Mouse (Mus musculus): ENCODE results near the gene Angptl7.

The Angptl7 gene

GRCm38 (mm10) chr4:148453707-148454106 lies 46.6 kb downstream of the Angptl7 start:
- DNase-seq (ENCODE audit: low spot score): no peak

DNA sequence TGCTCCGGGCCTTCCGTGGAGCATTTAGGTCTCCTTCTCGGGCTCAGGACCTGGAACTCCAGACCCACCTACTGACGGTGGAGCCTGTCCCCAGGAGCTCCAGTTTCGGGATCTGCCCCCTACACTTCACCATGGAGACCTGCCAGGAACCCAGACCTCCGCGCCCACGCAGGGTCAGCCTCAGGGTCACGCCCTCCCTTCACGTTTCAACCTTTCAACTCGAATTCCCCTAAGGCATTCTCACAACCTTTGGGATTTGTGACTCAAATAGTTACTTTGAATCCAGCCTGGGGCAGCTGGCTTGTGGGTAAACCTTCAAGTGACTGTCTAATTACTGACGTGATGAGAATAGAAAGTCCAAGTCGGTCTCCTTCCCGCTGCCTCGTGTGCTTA lies 51.4 kb downstream of the Angptl7 start:
- DNase-seq (ENCODE audit: low spot score): peak; percentile 5

GRCm38 (mm10) chr4:148448179-148448852 lies 51.9 kb downstream of the Angptl7 start, which contains the start of gene Mtor:
Gene Mtor, plus strand, starts transcription at chr4:148448611.
- DNase-seq (ENCODE audit: low spot score): peak; percentile 95
